Mouse (Mus musculus) liver, postnatal 0 days (tissue): ENCODE measurements around the gene D3Ertd254e.

Source experiments
- CTCF ChIP-seq: sonication (generic); IDR thresholded peaks from 2 replicates; pipeline ENCODE4 v1.5.1; 2016; ENCODE audit warnings: antibody characterized with exemption, low read depth
- EP300 ChIP-seq: IDR thresholded peaks from 2 replicates; pipeline ENCODE4 v1.6.1; 2016; ENCODE audit warnings: antibody characterized with exemption, low read depth, mild to moderate bottlenecking

DNA sequence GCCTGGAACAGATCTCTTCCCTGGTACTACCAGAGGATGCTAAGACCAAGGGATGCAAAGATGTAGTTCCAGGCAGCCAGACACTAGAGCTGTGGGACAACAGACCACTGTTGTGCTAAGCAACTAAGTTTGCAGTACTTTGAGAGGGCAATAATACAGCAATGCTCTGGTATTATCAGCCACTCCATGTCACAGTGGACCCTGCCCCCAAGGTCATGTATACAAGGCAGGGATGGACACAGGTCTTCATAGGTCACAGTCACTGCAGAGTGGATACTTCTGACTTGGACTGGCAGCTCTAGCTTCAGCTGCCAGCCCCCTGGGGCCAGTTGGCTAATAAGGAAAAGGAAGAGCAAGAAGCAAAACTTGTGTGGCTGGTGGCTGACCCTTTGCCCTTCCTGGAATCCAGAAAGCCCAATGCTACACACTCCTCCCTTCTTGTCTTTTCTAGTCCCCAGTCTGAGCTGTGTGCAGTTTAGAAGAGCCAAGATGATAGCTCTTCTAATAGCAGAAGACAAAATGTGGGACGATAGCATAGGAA lies 19.9 kb downstream of the D3Ertd254e start:
- TF ChIP-seq CTCF: no peak
- TF ChIP-seq EP300: no peak
